Mouse (Mus musculus): ENCODE data around the gene Foxp1.

GRCm38 (mm10) chr6:99204780-99205586, 317.5 kb downstream of the Foxp1 start:
- TF ChIP-seq CTCF (IDR thresholded peaks at IDR 0.05; ENCODE audit: extremely low read depth, insufficient read depth, insufficient read length, insufficient replicate concordance) (no peak), POLR2A (IDR thresholded peaks at IDR 0.05; ENCODE audit: low read depth, low read length) (no peak)
